In genomic region chr1:152605895-152606625, GRCm38 (mm10) we compare ENCODE assay signal across 16 mouse cellular contexts.
A peak's percentile ranks its signal among the peaks of the same experiment; 100 is the strongest.
DNase-seq lines count a peak whose midpoint lies in the region; ATAC-seq and TF ChIP-seq lines count a peak whose summit lies in the region.
"Had no signal": no experiment of that assay in that cellular context is flagged by ENCODE, and none has a peak within 500 bp of the region (broad histone marks: within the 10 kb centered on the region; RNA-seq: fewer than 3 reads in every experiment).

No protein-coding gene starts in this region.

- intact Hi-C loops in gastrocnemius, adult 2 months (cut with DNase I) = no loop called here

- peak; percentile 85 for ATAC-seq in common myeloid progenitor, adult 5-6 weeks (replicated peaks; ENCODE audit: low read depth, poor library complexity, severe bottlenecking)
- ATAC-seq: forebrain, embryonic 14.5 days; midbrain, embryonic 13.5 days had no signal

- peak; percentile 29 for DNase-seq in gastrocnemius, adult 2 months
- DNase-seq in gastrocnemius, adult 8-10 months (ENCODE audit: low spot score in 2 of 2) = no peak
- no peak for DNase-seq in layer of hippocampus, adult 2 months (ENCODE audit: low spot score in 2 of 2)
- DNase-seq in layer of hippocampus, postnatal 25 days (ENCODE audit: extremely low spot score in 1 of 2, low spot score in 1 of 2) = no peak
- DNase-seq in 416B (ENCODE audit: low read depth) = peak; percentile 17
- no peak for DNase-seq in right cerebral cortex, postnatal 36 days (ENCODE audit: low spot score in 2 of 2)
- no peak for DNase-seq in adrenal gland, postnatal 25 days
- DNase-seq: cerebellum, postnatal 14 days; lung, adult 2 months; thymus, postnatal 36 days had no signal

- no peak for TF ChIP-seq CTCF in gastrocnemius, adult 2 months (IDR thresholded peaks at IDR 0.05)
- no peak for TF ChIP-seq CTCF in layer of hippocampus, adult 2 months (conservative IDR thresholded peaks at IDR 0.05)

- peak overlapping the region; percentile 30; the same call in 1 of the 2 replicates for H3K4me3 ChIP-seq in gastrocnemius, adult 2 months
- no peak overlapping the region for H3K4me3 ChIP-seq in layer of hippocampus, adult 2 months
- H3K4me3 ChIP-seq: embryonic facial prominence, embryonic 13.5 days; hindbrain, embryonic 15.5 days; kidney, embryonic 15.5 days; midbrain, embryonic 13.5 days had no signal

- H3K27ac ChIP-seq in gastrocnemius, adult 2 months = peak overlapping the region; percentile 79
- H3K27ac ChIP-seq in layer of hippocampus, adult 2 months = peak overlapping the region; percentile 55
- H3K27ac ChIP-seq: hindbrain, embryonic 15.5 days; kidney, embryonic 15.5 days; midbrain, embryonic 13.5 days had no signal

Comparison
In these comparisons a context has a peak if more than half of its experiments do, and no peak if none do; other contexts are left out.
1. DNase-seq: peak in gastrocnemius, adult 2 months (single experiment) and 416B (single experiment); none in gastrocnemius, adult 8-10 months (0 of 2), layer of hippocampus, adult 2 months (0 of 2), layer of hippocampus, postnatal 25 days (0 of 2), right cerebral cortex, postnatal 36 days (0 of 2) and adrenal gland, postnatal 25 days (single experiment).